Mouse (Mus musculus) kidney, embryonic 16.5 days (tissue): ENCODE data around the gene Il2rg. TPM values are rescaled to one million over a fixed set of nuclear protein-coding genes. Genes with fewer than 3 reads are reported as not detected.
A peak's percentile ranks its signal among the peaks of the same experiment; 100 is the strongest.

Experiments used
- ATAC-seq: fragments of 200-750 bp; cut with Nextera tagmentation; 2 replicates; pipeline ENCODE4 v1.8.0; 2017; ENCODE audit warnings: moderate TSS enrichment; ENCODE audit not compliant: low FRiP score, low TSS enrichment
- H3K27ac ChIP-seq: fragments of 300-500 bp; sonication (generic); 2 replicates; pipeline ENCODE4 v1.5.1; 2014; ENCODE audit warnings: low read length
- H3K27me3 ChIP-seq: fragments of 300-500 bp; sonication (generic); 2 replicates; pipeline ENCODE4 v1.6.1; 2014; ENCODE audit warnings: low read length, control low read depth, mixed read lengths; ENCODE audit not compliant: insufficient read depth
- H3K36me3 ChIP-seq: fragments of 300-500 bp; sonication (generic); 2 replicates; pipeline ENCODE4 v1.6.1; 2014; ENCODE audit warnings: low read length, control low read depth, mixed read lengths; ENCODE audit not compliant: insufficient read depth
- H3K4me1 ChIP-seq: fragments of 300-500 bp; sonication (generic); 2 replicates; pipeline ENCODE4 v1.6.1; 2014; ENCODE audit warnings: low read length, control low read depth, mixed read lengths; ENCODE audit not compliant: insufficient read depth
- H3K4me2 ChIP-seq: fragments of 300-500 bp; sonication (generic); replicated peaks from 2 replicates; pipeline ENCODE4 v1.6.1; 2014; ENCODE audit warnings: low read depth, low read length
- H3K4me3 ChIP-seq: fragments of 300-500 bp; sonication (generic); 2 replicates; pipeline ENCODE4 v1.5.1; 2014; ENCODE audit warnings: mild to moderate bottlenecking, low read length
- H3K9ac ChIP-seq: fragments of 300-500 bp; sonication (generic); replicated peaks from 2 replicates; pipeline ENCODE4 v1.6.1; 2014; ENCODE audit warnings: low read length
- H3K9me3 ChIP-seq: fragments of 300-500 bp; sonication (generic); 2 replicates; pipeline ENCODE4 v1.6.1; 2016; ENCODE audit warnings: low read length, control low read depth
- WGBS: fragments of 180-500 bp; shearing (Covaris S2); extraction: QIAGEN DNeasy Blood & Tissue Kit; methylation state at CpG from one replicate; pipeline ENCODE4 v1.1.7; 2014; 5-methylcytosine and 5-hydroxymethylcytosine counted together
- polyA plus RNA-seq: library from polyadenylated mRNA; unstranded; fragments of >200 nt; fragmentation: Nextera tagmentation; extraction: Ambion mirVana; gene quantifications from 2 replicates; pipeline ENCODE4 v1.2.1, GENCODE M21; 2015

Il2rg gene
- polyA plus RNA-seq, 1 experiment from 2014 or later, result 26.5 TPM

- H3K27ac ChIP-seq, result no peak within 1 kb of the TSS
- no peaks in the 10 kb centered on the region for H3K36me3 ChIP-seq
- WGBS, result 53% methylated on average over 3 of the region's 3 CpGs
- no peak within 1 kb of the TSS for H3K9ac ChIP-seq
- no peaks in the 10 kb centered on the region for H3K9me3 ChIP-seq
- no peaks in the 10 kb centered on the region for H3K4me1 ChIP-seq
- no peak within 1 kb of the TSS; the same call in 1 of the 2 replicates for H3K4me3 ChIP-seq
- peaks cover 15% of the 10 kb centered on the region; the same call in 1 of the 2 replicates for H3K27me3 ChIP-seq
- peak within 1 kb of the TSS; percentile 27 for H3K4me2 ChIP-seq
- ATAC-seq, result no peak
These were observed 685 bp upstream of the Il2rg start, which contains the start of gene Gm20489 for GRCm38 (mm10) chrX:101268755-101269124. Gene Gm20489, minus strand, starts transcription at chrX:101269023.

GRCm38 (mm10) chrX:101266631-101267030 is 1.4 kb downstream of the Il2rg start:
- Histone ChIP-seq H3K9ac (no peak overlapping the region), H3K9me3 (no peaks in the 10 kb centered on the region), H3K4me1 (no peaks in the 10 kb centered on the region), H3K27me3 (peaks cover 13% of the 10 kb centered on the region; the same call in 1 of the 2 replicates), H3K4me2 (no peak overlapping the region), H3K4me3 (no peak overlapping the region), H3K27ac (no peak overlapping the region), H3K36me3 (no peaks in the 10 kb centered on the region)
- 86% methylated on average over 6 of the region's 6 CpGs for WGBS
- ATAC-seq, result no peak

GRCm38 (mm10) chrX:101263892-101264291 is 4.2 kb downstream of the Il2rg start, which contains the start of gene Gm614:
Gene Gm614, minus strand, starts transcription at chrX:101263992.
- H3K9ac ChIP-seq, result no peak within 1 kb of the TSS
- no peaks in the 10 kb centered on the region for H3K36me3 ChIP-seq
- ATAC-seq, result no peak
- no peak within 1 kb of the TSS for H3K4me2 ChIP-seq
- WGBS, result 74% methylated on average over 1 of the region's 1 CpGs
- H3K9me3 ChIP-seq, result no peaks in the 10 kb centered on the region
- peak within 1 kb of the TSS; percentile 14; the same call in 1 of the 2 replicates for H3K27ac ChIP-seq
- H3K4me1 ChIP-seq, result peaks cover 12% of the 10 kb centered on the region
- peaks cover 5% of the 10 kb centered on the region; the same call in 1 of the 2 replicates for H3K27me3 ChIP-seq
- H3K4me3 ChIP-seq, result no peak within 1 kb of the TSS

GRCm38 (mm10) chrX:101260441-101261325 is 7.4 kb downstream of the Il2rg start:
- 24% methylated on average over 11 of the region's 13 CpGs for WGBS

GRCm38 (mm10) chrX:101256603-101257002 is 11.5 kb downstream of the Il2rg start:
- 84% methylated on average over 13 of the region's 13 CpGs for WGBS
- no peak overlapping the region for H3K9ac ChIP-seq
- peak overlapping the region; percentile 61; the same call in 1 of the 2 replicates for H3K4me3 ChIP-seq
- H3K9me3 ChIP-seq, result peaks cover 4% of the 10 kb centered on the region; the same call in 1 of the 2 replicates
- H3K36me3 ChIP-seq, result 0 out of 2 replicates have a peak, but pooled peaks cover 5% of the 10 kb centered on the region
- H3K4me2 ChIP-seq, result peak overlapping the region; percentile 62; the same call in 1 of the 2 replicates
- peaks cover 12% of the 10 kb centered on the region for H3K4me1 ChIP-seq
- H3K27me3 ChIP-seq, result no peaks in the 10 kb centered on the region
- no peak overlapping the region for H3K27ac ChIP-seq
- no peak for ATAC-seq

More at GRCm38 (mm10) chrX:101260441-101261325, 7.4 kb downstream of the Il2rg start:
- H3K9me3 ChIP-seq, result no peaks in the 10 kb centered on the region
- H3K36me3 ChIP-seq, result 0 out of 2 replicates have a peak, but pooled peaks cover 5% of the 10 kb centered on the region
- peak; percentile 85 for ATAC-seq
- peaks cover 12% of the 10 kb centered on the region for H3K4me1 ChIP-seq
- H3K9ac ChIP-seq, result no peak overlapping the region
- H3K27ac ChIP-seq, result peak overlapping the region; percentile 77
- H3K4me2 ChIP-seq, result peak overlapping the region; percentile 7; the same call in 1 of the 2 replicates
- H3K4me3 ChIP-seq, result no peak overlapping the region
- H3K27me3 ChIP-seq, result peaks cover 3% of the 10 kb centered on the region; the same call in 1 of the 2 replicates

- ATAC-seq, result peak; percentile 53
- peak overlapping the region; percentile 61 for H3K4me3 ChIP-seq
- H3K27ac ChIP-seq, result peak overlapping the region; percentile 68; the same call in 1 of the 2 replicates
- 0 out of 2 replicates have a peak, but pooled peaks cover 5% of the 10 kb centered on the region for H3K36me3 ChIP-seq
- H3K4me1 ChIP-seq, result no peaks in the 10 kb centered on the region
- WGBS, result 19% methylated on average over 26 of the region's 26 CpGs
- no peaks in the 10 kb centered on the region for H3K27me3 ChIP-seq
- peak overlapping the region; percentile 68 for H3K9ac ChIP-seq
- H3K4me2 ChIP-seq, result peak overlapping the region; percentile 62
- peaks cover 4% of the 10 kb centered on the region; the same call in 1 of the 2 replicates for H3K9me3 ChIP-seq
These were observed 13.3 kb downstream of the Il2rg start for GRCm38 (mm10) chrX:101254740-101255139.

- peaks cover 4% of the 10 kb centered on the region; the same call in 1 of the 2 replicates for H3K9me3 ChIP-seq
- H3K9ac ChIP-seq, result peak within 1 kb of the TSS; percentile 68
- peak within 1 kb of the TSS; percentile 68; the same call in 1 of the 2 replicates for H3K27ac ChIP-seq
- peak; percentile 94 for ATAC-seq
- no peaks in the 10 kb centered on the region for H3K4me1 ChIP-seq
- H3K4me2 ChIP-seq, result peak within 1 kb of the TSS; percentile 62
- 24% methylated on average over 44 of the region's 47 CpGs for WGBS
- H3K36me3 ChIP-seq, result 0 out of 2 replicates have a peak, but pooled peaks cover 5% of the 10 kb centered on the region
- H3K4me3 ChIP-seq, result peak within 1 kb of the TSS; percentile 61
- H3K27me3 ChIP-seq, result no peaks in the 10 kb centered on the region
These were observed 13.9 kb downstream of the Il2rg start, which contains the start of gene Foxo4 for GRCm38 (mm10) chrX:101253952-101254729. Gene Foxo4, plus strand, starts transcription at chrX:101254528.

GRCm38 (mm10) chrX:101245011-101245410 is 23.0 kb downstream of the Il2rg start:
- no peak overlapping the region for H3K9ac ChIP-seq
- no peak for ATAC-seq
- WGBS, result 24% methylated on average over 1 of the region's 1 CpGs
- no peaks in the 10 kb centered on the region for H3K4me1 ChIP-seq
- no peak overlapping the region for H3K27ac ChIP-seq
- H3K9me3 ChIP-seq, result no peaks in the 10 kb centered on the region
- H3K4me3 ChIP-seq, result no peak overlapping the region
- no peak overlapping the region for H3K4me2 ChIP-seq
- no peaks in the 10 kb centered on the region for H3K36me3 ChIP-seq
- peaks cover 6% of the 10 kb centered on the region; the same call in 1 of the 2 replicates for H3K27me3 ChIP-seq

- Histone ChIP-seq H3K4me3 (peak overlapping the region; percentile 48), H3K9ac (peak overlapping the region; percentile 46; the same call in 1 of the 2 replicates), H3K27me3 (peaks cover 18% of the 10 kb centered on the region; the same call in 1 of the 2 replicates), H3K9me3 (no peaks in the 10 kb centered on the region), H3K4me2 (peak overlapping the region; percentile 60), H3K27ac (peak overlapping the region; percentile 65; the same call in 1 of the 2 replicates), H3K4me1 (peaks cover 3% of the 10 kb centered on the region; the same call in 1 of the 2 replicates), H3K36me3 (no peaks in the 10 kb centered on the region)
- WGBS, result 37% methylated on average over 7 of the region's 7 CpGs
- no peak for ATAC-seq
These were observed 45.3 kb downstream of the Il2rg start for GRCm38 (mm10) chrX:101222796-101223162.
